Mouse (Mus musculus) cortical plate, adult 2 months (tissue): ENCODE results near the gene Prkce.

Source experiments
- CTCF ChIP-seq: fragments of 200-500 bp; IDR thresholded peaks from 2 replicates; pipeline ENCODE4 v1.5.1; 2011; ENCODE audit warnings: mild to moderate bottlenecking, control low read depth, low read length; ENCODE audit not compliant: insufficient read depth; ENCODE audit errors: extremely low read depth
- POLR2A ChIP-seq: fragments of 200-500 bp; IDR thresholded peaks from 2 replicates; pipeline ENCODE4 v1.6.1; 2011; ENCODE audit warnings: mild to moderate bottlenecking, low read length, control low read depth; ENCODE audit not compliant: insufficient read depth; ENCODE audit errors: extremely low read depth

DNA sequence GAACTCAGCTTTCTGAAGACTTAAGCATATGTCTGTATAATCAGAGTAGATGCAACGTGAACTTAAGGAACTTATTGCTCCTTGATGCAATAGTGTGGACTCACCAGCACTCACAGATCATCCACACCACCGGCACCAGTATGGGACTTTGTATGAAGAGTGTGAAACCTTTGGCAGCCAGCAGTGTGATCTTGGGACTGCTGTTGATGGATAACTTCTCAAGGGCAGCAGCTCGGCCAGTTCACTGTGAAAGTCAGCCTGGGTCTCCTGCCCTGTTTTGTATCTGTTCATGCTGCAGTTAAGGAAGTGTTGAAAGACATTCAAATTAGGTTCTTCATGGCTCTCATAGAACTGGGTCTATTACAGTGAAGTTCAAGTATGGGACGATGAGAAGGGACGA lies 230.1 kb downstream of the Prkce start:
- no peak for TF ChIP-seq POLR2A
- TF ChIP-seq CTCF: no peak
